Mouse (Mus musculus) embryo, embryonic 11 days (tissue): ENCODE measurements around the gene Immp1l.

Source experiments
- DNase-seq: peaks from one replicate; pipeline ENCODE4 v3.0.0-alpha.2; 2015

Gene Immp1l

DNA sequence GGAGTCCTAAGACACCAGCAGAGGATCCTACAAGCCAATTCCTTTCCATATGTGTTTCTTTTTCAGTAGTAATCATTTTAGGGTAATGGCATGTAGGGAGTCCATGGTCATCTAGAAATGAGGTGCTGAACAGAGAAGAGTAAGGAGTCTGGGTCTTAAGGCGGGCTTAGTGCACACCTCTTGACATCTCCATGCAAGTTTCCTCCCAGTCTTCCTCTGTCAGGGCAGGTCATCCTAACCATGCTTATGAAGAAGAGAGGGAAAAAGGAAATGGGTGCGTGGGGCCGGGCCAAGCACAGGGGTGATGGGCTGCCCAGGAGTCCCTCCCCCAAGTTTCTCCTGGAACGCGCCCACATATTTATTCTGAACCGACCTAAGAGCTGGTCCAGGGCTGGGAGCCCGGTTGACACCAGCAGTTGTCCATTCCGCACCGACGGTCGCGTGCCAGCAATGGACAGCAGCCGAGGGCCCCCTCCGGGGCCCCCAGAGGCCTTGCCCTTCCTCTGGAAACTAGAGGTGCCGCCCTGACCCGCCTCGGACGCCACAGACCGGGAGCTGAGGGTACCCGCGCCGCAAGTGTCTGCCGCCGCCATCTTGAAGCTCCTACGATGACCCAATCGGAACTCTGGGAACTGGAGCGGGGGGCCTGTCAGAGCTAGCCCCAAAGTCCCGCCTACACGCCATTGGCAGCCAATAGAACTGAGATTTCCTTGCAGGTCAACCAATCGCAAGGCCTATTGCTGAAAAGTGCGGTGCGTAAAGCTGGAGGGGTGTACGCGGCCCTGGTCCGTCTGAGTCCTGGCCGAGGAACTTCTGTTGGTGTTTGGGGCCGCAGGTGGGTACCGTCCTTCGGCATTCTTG is at the start of gene Immp1l, which contains the start of gene Elp4:
TSS of gene Immp1l (plus strand) at position 743 of the 861 bp plus-strand sequence.
TSS of gene Elp4 (minus strand) at position 669 of the 861 bp plus-strand sequence.
- DNase-seq = peak; percentile 97

GRCm38 (mm10) chr2:105854740-105855139 is 49.7 kb upstream of the Immp1l start:
- no peak for DNase-seq

DNA sequence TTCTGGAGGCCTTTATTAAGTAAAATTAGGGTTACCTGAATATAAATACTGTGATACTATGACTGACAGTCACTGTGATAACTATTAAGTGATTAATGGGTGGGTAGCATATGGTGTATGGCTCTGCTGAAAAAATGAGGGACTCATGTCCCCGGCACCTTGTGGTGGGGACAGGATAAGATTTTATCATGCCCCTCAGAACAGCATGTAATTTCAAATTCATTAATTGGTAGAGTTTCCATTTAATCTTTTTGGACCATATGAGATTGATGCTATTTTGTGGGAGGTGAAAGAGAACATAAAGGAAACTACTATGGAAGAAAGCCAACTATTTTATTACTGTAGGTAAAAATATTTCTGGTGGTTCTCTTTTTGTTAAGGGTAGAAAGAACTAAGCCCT is 31.0 kb upstream of the Immp1l start:
- DNase-seq = no peak

DNA sequence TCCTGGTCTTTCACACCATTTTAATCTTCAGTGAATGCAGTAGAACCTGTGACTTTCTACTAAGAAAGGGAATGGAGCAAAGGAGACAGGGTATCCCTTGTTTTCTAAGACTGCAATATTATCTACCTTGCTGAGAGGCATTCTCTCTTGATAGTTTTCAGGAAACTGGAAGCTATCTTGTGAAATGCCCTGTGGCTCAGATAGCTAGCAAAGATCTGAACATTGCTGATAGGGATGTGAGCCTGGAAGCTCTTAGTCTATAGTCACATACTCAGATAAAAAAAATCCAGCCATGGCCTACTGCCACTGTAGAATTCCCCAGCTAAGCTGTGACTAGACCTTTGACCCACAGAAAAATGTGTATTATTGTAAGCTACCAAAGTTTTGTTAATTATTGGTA is 13.6 kb upstream of the Immp1l start:
- no peak for DNase-seq

DNA sequence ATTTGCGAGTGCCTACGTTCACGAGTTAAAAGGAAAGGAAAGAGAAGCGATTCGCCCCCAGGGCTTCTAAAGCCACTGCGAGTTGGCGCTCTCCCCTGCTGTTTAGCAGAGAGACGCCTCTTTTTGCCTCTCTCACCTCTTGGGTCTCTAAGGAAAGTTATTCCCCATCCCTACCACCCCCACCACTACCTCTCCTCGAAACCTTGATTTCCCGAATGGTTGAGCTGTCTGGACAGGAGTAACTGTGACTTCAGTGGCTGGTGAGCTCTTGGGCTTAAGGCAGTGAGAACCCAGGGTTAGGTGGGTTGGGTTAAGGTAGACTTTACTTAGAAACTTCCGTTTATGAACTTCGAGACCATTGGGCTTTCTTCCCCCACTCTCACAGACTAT is 314 bp downstream of the Immp1l start:
- DNase-seq = no peak

- DNase-seq = peak; percentile 25
These were observed 3.9 kb downstream of the Immp1l start for GRCm38 (mm10) chr2:105908351-105908750.

- no peak for DNase-seq
These were observed 6.2 kb downstream of the Immp1l start for GRCm38 (mm10) chr2:105910611-105911010.

GRCm38 (mm10) chr2:105913655-105914366 is 9.4 kb downstream of the Immp1l start:
- DNase-seq = no peak

DNA sequence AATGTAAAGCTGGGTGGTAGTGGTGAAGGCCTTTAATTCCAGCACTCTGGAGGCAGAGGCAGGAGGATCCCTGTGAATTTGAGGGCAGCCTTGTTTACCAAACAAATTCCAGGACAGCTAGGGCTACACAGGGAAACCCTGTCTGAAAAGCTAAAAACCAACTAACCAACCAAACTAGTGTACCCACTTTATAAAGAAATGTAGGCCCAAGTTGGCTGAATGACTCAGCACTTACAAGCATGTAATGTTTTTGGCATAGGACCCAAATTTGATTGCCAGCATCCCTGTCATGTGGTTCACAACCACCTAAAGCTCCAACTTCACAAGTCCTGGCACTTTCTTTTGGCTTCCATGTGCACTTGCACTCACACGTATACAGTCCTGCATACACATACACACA is 12.2 kb downstream of the Immp1l start:
- no peak for DNase-seq

DNA sequence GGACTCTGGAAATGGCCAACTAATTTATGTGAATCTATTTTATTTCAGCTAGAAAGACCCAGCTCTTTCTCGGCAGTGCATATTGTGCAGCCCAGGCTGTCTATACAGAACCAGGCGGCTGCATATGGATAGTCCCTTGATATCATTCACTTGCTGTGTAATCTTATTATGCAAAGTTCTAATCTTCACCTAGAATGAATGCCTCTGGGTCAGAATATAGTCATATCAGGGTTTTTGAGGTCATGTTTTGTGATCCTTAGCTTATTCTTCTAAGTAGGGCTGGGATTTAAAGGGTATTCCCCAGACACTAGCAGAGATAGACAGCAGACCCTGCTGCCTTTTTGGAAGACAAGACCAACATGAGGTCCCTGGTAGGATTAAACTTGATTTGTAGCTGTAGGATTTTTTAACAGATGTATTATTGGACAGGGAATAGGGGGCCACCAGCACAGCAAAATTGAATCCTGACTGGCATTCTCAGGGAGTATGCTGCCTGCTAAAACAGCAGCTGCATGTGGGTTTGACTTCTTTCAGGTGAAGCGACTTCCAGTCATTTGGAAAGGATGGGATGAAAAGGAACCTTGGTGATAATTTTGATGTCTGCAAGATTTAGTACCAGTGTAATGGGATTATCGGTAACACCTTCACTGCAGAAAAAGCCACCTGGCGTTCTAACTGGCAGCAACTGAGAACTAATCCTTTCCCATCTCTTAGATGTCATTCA is 13.3 kb downstream of the Immp1l start:
- DNase-seq = peak; percentile 3

GRCm38 (mm10) chr2:105950131-105950530 is 45.7 kb downstream of the Immp1l start:
- no peak for DNase-seq

- DNase-seq = no peak
These were observed 47.0 kb downstream of the Immp1l start for GRCm38 (mm10) chr2:105951350-105951940.

DNA sequence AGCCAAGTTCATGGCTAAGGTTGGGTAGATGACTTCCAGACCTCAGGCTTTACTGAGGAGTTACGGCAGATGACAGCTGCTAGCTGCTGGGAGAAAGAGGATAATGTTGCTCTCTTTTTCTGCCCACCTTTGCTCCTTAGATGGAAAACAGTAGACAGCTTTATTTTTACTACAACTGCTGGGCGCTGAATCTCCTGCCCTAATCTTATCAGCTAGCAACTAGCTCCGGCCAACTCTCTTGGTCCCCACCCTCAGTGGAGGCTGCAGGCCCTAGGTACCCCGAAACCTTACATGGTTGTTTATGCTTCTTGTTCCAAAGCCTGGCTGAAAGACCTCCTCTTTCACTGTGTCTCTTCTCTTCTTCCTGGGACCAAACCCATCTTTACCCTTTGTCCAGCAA is 49.4 kb downstream of the Immp1l start:
- no peak for DNase-seq

DNA sequence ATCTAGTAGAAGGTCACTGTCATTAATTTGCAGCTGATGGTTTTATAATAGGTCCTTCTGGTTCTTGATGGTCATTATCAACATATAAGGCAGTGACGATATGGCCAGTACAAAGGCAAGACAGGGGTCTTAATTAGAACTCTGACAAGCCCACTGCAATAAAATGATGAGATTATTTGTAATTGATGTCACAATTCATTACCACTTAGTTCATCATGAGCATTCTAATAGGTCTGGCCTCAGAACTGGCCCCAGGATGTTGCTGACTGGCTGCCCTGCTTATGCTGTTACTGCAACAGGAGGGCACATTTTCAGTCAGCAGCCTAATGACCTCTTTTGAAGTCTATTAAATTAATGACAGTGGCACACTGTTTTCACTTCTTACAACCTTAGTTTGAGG is 59.0 kb downstream of the Immp1l start:
- DNase-seq = no peak

DNA sequence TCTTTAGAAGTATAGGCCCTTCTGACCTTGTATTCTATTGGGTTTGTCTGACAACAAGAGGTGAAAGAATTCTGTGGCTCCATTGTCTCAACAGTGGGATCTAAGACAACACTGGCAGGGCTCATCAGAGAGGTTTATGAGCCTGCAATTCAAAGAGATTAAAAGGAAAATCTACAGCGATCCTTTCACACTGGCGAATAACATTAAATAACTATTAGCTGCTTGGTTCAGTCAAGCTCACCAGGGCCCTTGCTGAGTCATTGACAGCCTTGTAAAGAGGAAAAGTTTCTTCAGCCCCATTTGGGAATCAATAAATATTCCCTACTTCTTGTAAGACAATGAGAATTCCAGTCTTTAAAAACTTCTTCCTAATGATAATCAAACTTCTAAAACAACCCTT is 69.5 kb downstream of the Immp1l start:
- peak; percentile 25 for DNase-seq

DNA sequence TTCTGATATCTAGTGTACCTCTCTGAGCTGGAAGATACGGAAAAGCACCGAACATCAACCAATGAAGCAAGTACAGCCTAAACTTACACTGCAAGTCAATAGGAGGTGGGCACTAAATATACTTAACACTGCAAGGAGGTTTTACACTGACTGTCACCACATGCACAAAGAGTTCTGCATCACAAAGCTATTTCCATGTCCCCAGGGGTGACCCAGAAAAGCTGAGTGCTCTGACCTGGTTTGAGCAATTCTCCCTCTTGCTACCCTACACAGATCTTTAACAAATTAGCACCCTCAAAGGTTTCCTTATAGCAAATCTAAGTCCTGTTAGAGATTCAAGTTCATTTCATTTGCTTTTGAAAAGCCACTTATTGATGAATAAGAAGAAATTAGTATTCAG is 73.6 kb downstream of the Immp1l start:
- no peak for DNase-seq

DNA sequence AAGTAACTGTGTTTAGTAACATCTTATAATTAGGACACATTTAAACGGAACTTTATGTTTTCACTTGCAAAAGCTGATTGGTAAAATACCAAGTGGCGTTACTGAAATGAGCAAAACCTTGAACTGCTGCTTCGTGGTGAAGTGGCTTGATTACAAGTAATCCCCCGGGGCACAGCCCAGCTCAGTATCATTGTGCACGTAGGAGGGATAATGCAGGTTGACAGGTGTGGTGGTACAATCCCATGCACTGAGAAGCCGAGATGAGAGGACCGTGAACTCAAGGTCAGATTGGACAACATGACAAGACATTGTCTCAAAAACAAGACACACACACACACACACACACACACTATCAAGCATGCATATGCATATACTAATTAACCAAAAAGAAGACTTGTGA is 80.8 kb downstream of the Immp1l start:
- DNase-seq = no peak

DNA sequence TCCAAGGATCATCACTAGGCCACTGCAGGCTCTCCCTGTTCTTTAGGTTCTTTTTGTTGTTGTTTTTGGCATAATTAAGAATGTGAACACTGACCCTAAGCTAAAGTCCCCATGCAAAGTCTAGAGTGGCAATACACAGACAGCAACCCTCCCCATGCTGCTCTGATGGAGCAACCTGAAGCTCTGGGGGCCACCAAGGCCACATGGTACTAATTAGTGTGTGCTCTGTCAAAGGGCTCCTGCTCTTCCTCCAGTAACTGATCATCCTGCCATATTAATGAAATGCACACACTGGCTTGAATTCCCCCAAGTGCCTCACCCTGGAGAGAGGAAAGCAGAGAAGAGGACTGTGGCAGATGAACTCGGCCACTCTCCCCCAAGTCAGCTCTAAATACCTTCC is 82.7 kb downstream of the Immp1l start:
- DNase-seq = peak; percentile 45

DNA sequence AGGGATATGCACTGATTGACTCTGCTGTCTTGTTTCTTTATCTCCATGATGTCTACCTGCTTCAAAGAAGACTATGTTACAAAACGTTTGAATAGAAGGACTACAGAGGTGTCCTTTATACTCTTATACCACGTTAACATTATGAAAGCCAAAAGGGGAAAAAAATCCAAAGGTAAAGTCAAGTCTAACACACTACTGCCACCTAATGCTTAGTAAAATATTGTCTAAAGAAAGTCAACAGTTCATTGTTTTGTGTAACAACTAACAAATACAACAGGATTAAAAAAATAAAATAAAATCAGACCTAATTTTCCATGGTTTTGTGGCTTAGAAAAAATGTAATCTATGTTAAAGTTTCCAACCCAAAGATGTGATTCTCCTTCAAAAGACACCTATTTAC is 83.6 kb downstream of the Immp1l start:
- DNase-seq = no peak

- DNase-seq = peak; percentile 95
These were observed 98.6 kb downstream of the Immp1l start, which contains the start of gene Dnajc24 for GRCm38 (mm10) chr2:106002835-106003739. Gene Dnajc24, minus strand, starts transcription at chr2:106003549.

DNA sequence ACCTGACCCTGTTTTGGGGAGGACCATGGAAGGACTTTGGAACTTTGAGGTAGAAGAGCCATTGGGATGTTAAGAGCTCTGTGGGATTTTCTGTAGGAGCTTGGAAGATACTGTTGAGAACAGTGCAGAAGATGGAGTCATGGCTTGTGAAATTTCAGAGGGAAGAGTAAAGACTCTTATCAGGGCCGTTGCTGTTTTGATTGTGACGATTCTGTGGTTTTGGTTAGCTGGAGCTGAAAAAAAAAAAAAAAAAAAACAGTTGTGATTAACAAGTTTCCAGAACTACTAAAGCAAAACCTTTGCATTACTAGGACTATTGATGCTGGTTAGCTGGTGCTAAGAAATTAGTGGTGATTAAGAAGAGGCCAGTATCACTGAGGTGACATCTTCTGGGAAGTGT is 104.0 kb downstream of the Immp1l start:
- no peak for DNase-seq
